Mouse (Mus musculus) liver, embryonic 14.5 days (tissue): ENCODE measurements at regions not wholly inside any gene's neighbourhood (a gene's known extent, or its start where the extent isn't known, plus 50 kb on each side); places are given as distances from the start of the nearest gene placed in this dataset.

Experiments used
- CTCF ChIP-seq: IDR thresholded peaks from 2 replicates; pipeline ENCODE4 v1.5.1; 2016; ENCODE audit warnings: antibody characterized with exemption, low read depth, control low read depth
- EP300 ChIP-seq: IDR thresholded peaks from 2 replicates; pipeline ENCODE4 v1.6.1; 2016; ENCODE audit warnings: antibody characterized with exemption, low read depth

DNA sequence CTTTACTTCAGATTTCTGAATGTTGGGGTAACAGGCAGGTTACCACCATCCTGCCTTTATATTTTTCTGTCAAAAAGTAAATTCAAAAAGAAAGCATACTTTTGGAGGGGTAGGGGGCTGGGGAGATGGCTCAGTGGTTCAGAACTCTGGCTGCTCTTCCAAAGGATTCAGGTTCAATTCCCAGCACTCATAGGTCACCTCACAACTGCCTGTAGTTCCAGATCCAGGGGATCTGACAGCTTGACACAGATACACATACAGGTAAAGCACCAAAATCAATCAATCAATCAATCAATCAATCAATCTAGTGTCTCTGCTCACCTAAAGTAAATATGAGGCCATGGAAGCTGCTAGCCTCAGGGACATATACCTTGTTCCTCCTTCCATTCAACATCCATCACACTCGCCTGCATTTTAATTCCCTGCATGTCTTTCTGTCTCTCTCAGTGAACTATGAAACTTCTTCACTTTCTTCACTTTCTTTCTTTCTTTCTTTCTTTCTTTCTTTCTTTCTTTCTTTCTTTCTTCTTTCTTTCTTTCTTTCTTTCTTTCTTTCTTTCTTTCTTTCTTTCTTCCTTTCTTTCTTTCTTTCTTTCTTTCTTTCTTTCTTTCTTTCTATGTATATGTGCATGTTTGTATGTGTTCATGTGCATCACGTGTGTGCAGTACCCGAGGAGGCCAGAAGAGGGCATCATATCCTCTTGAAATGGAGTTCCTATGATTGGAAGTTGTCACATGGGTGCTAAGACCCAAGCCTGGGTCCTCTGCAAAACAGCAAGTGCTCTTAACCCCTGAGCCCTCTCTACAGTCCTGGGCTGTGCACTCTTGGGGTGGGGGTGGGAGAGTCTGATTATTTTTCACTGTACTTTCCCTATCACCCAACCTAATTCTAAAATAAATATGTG is 59.6 kb upstream of the Cpsf6 start:
- TF ChIP-seq CTCF: peak; percentile 31
- no peak for TF ChIP-seq EP300
